Mouse (Mus musculus): ENCODE results near the gene Aldh16a1. TPM values are rescaled to one million over a fixed set of nuclear protein-coding genes. Genes with fewer than 3 reads are reported as not detected.
"Not testable (repeated sequence)": the region's sequence is repeated elsewhere in the genome, so short reads cannot be mapped to it uniquely, and the experiment has no call there.

Gene Aldh16a1
- polyA plus RNA-seq, 1 experiment = 38.5 TPM

- no peak for DNase-seq (ENCODE audit: low read depth)
These were observed 3.1 kb upstream of the Aldh16a1 start for GRCm38 (mm10) chr7:45157459-45157858.

- no peak for DNase-seq (ENCODE audit: low read depth)
These were observed 1.8 kb upstream of the Aldh16a1 start for GRCm38 (mm10) chr7:45156206-45156605.

- no peak for DNase-seq (ENCODE audit: low read depth)
These were observed 1.2 kb upstream of the Aldh16a1 start for GRCm38 (mm10) chr7:45155590-45155989.

- no peak for DNase-seq (ENCODE audit: low read depth)
These were observed 670 bp upstream of the Aldh16a1 start for GRCm38 (mm10) chr7:45154993-45155514.

- no peak for DNase-seq (ENCODE audit: low read depth)
These were observed 798 bp downstream of the Aldh16a1 start for GRCm38 (mm10) chr7:45153586-45153985.

GRCm38 (mm10) chr7:45153052-45153451 is 1.3 kb downstream of the Aldh16a1 start:
- DNase-seq (ENCODE audit: low read depth) = not testable (repeated sequence)

GRCm38 (mm10) chr7:45151303-45151702 is 3.1 kb downstream of the Aldh16a1 start:
- no peak for DNase-seq (ENCODE audit: low read depth)

- no peak for DNase-seq (ENCODE audit: low read depth)
These were observed 4.1 kb downstream of the Aldh16a1 start for GRCm38 (mm10) chr7:45150321-45150720.

- DNase-seq (ENCODE audit: low read depth) = no peak
These were observed 4.8 kb downstream of the Aldh16a1 start for GRCm38 (mm10) chr7:45149545-45149944.

GRCm38 (mm10) chr7:45148534-45149098 is 5.8 kb downstream of the Aldh16a1 start:
- no peak for DNase-seq (ENCODE audit: low read depth)

- DNase-seq (ENCODE audit: low read depth) = no peak
These were observed 6.5 kb downstream of the Aldh16a1 start for GRCm38 (mm10) chr7:45147899-45148298.

GRCm38 (mm10) chr7:45147267-45147666 is 7.1 kb downstream of the Aldh16a1 start:
- DNase-seq (ENCODE audit: low read depth) = no peak

- no peak for DNase-seq (ENCODE audit: low read depth)
These were observed 8.9 kb downstream of the Aldh16a1 start for GRCm38 (mm10) chr7:45145460-45145859.

- DNase-seq (ENCODE audit: low read depth) = no peak
These were observed 9.8 kb downstream of the Aldh16a1 start for GRCm38 (mm10) chr7:45144368-45145174.

- no peak for DNase-seq (ENCODE audit: low read depth)
These were observed 12.5 kb downstream of the Aldh16a1 start for GRCm38 (mm10) chr7:45141914-45142313.

- no peak for DNase-seq (ENCODE audit: low read depth)
These were observed 13.1 kb downstream of the Aldh16a1 start for GRCm38 (mm10) chr7:45141319-45141718.

- DNase-seq (ENCODE audit: low read depth) = no peak
These were observed 14.3 kb downstream of the Aldh16a1 start for GRCm38 (mm10) chr7:45139904-45140723.

- DNase-seq (ENCODE audit: low read depth) = no peak
These were observed 16.0 kb downstream of the Aldh16a1 start for GRCm38 (mm10) chr7:45138403-45138802.

- DNase-seq (ENCODE audit: low read depth) = no peak
These were observed 17.0 kb downstream of the Aldh16a1 start for GRCm38 (mm10) chr7:45137171-45138006.

- DNase-seq (ENCODE audit: low read depth) = no peak
These were observed 18.3 kb downstream of the Aldh16a1 start, which contains the start of the genes Gm45713 and Flt3l for GRCm38 (mm10) chr7:45135993-45136567. Gene Gm45713 (minus strand): TSS chr7:45136231. Gene Flt3l (minus strand): TSS chr7:45136432.

- no peak for DNase-seq (ENCODE audit: low read depth)
These were observed 19.0 kb downstream of the Aldh16a1 start for GRCm38 (mm10) chr7:45135370-45135769.
